Mouse (Mus musculus) limb, embryonic 11.5 days (tissue): ENCODE results near the gene Ralgps2. TPM values are rescaled to one million over a fixed set of nuclear protein-coding genes. Genes with fewer than 3 reads are reported as not detected.
A peak's percentile ranks its signal among the peaks of the same experiment; 100 is the strongest.

ENCODE experiments used
- ATAC-seq: fragments of 200-750 bp; cut with Nextera tagmentation; 2 replicates; pipeline ENCODE4 v1.8.0; 2017; ENCODE audit warnings: low read depth; ENCODE audit not compliant: insufficient number of reproducible peaks, low FRiP score, low TSS enrichment
- DNase-seq: peaks from one replicate; pipeline ENCODE4 v3.0.0-alpha.2; 2015; ENCODE audit warnings: low spot score
- H3K27ac ChIP-seq: fragments of 300-500 bp; sonication (generic); replicated peaks from 2 replicates; pipeline ENCODE4 v1.5.1; 2014; ENCODE audit warnings: low read depth, mild to moderate bottlenecking, low read length
- H3K27me3 ChIP-seq: fragments of 300-500 bp; sonication (generic); 2 replicates; pipeline ENCODE4 v1.6.1; 2014; ENCODE audit warnings: mild to moderate bottlenecking, low read length, mixed read lengths; ENCODE audit not compliant: control insufficient read depth, insufficient read depth
- H3K36me3 ChIP-seq: fragments of 300-500 bp; sonication (generic); 2 replicates; pipeline ENCODE4 v1.6.1; 2014; ENCODE audit warnings: mild to moderate bottlenecking, low read length, moderate library complexity, mixed read lengths; ENCODE audit not compliant: control insufficient read depth, insufficient read depth
- H3K4me1 ChIP-seq: fragments of 300-500 bp; sonication (generic); 2 replicates; pipeline ENCODE4 v1.6.1; 2014; ENCODE audit warnings: low read length, mixed read lengths; ENCODE audit not compliant: control insufficient read depth, insufficient read depth
- H3K4me2 ChIP-seq: fragments of 300-500 bp; sonication (generic); 2 replicates; pipeline ENCODE4 v1.6.1; 2014; ENCODE audit warnings: low read depth, mild to moderate bottlenecking, moderate library complexity; ENCODE audit not compliant: severe bottlenecking
- H3K4me3 ChIP-seq: fragments of 300-500 bp; sonication (generic); 2 replicates; pipeline ENCODE4 v1.5.1; 2014; ENCODE audit warnings: low read depth, low read length
- H3K9ac ChIP-seq: fragments of 300-500 bp; sonication (generic); 2 replicates; pipeline ENCODE4 v1.6.1; 2014; ENCODE audit warnings: mild to moderate bottlenecking, low read length
- H3K9me3 ChIP-seq: fragments of 300-500 bp; sonication (generic); 2 replicates; pipeline ENCODE4 v1.6.1; 2016; ENCODE audit warnings: low read length; ENCODE audit not compliant: control insufficient read depth
- WGBS: fragments of 180-500 bp; shearing (Covaris S2); extraction: QIAGEN DNeasy Blood & Tissue Kit; methylation state at CpG from one replicate; pipeline ENCODE4 v1.1.7; 2014; 5-methylcytosine and 5-hydroxymethylcytosine counted together
- polyA plus RNA-seq: library from polyadenylated mRNA; unstranded; fragments of >200 nt; fragmentation: Nextera tagmentation; extraction: Ambion mirVana; gene quantifications from 2 replicates; pipeline ENCODE4 v1.2.1, GENCODE M21; 2014

Ralgps2 gene
- polyA plus RNA-seq, 1 experiment from 2014 or later, result 87.0 TPM

- H3K4me2 ChIP-seq, result no peak overlapping the region
- no peak overlapping the region for H3K9ac ChIP-seq
- no peak for DNase-seq
- H3K27ac ChIP-seq, result no peak overlapping the region
- H3K4me3 ChIP-seq, result no peak overlapping the region
- H3K9me3 ChIP-seq, result no peaks in the 10 kb centered on the region
- H3K36me3 ChIP-seq, result no peaks in the 10 kb centered on the region
- ATAC-seq, result no peak
- WGBS, result 44% methylated on average over 8 of the region's 8 CpGs
- H3K4me1 ChIP-seq, result peaks cover 10% of the 10 kb centered on the region
- H3K27me3 ChIP-seq, result no peaks in the 10 kb centered on the region
Observed at GRCm38 (mm10) chr1:156961481-156962265, 22.2 kb upstream of the Ralgps2 start.

- H3K9me3 ChIP-seq, result no peaks in the 10 kb centered on the region
- H3K4me3 ChIP-seq, result no peak overlapping the region
- H3K9ac ChIP-seq, result no peak overlapping the region
- H3K36me3 ChIP-seq, result no peaks in the 10 kb centered on the region
- ATAC-seq (no peak), DNase-seq (no peak)
- 77% methylated on average over 5 of the region's 5 CpGs for WGBS
- H3K27ac ChIP-seq, result no peak overlapping the region
- no peaks in the 10 kb centered on the region for H3K27me3 ChIP-seq
- no peak overlapping the region for H3K4me2 ChIP-seq
- H3K4me1 ChIP-seq, result peaks cover under 1% of the 10 kb centered on the region; the same call in 1 of the 2 replicates
Observed at GRCm38 (mm10) chr1:156959004-156959403, 19.6 kb upstream of the Ralgps2 start.

GRCm38 (mm10) chr1:156957360-156957759 is 17.9 kb upstream of the Ralgps2 start:
- Histone ChIP-seq H3K27me3 (no peaks in the 10 kb centered on the region), H3K4me3 (no peak overlapping the region), H3K27ac (no peak overlapping the region), H3K4me2 (no peak overlapping the region), H3K9me3 (no peaks in the 10 kb centered on the region), H3K36me3 (no peaks in the 10 kb centered on the region), H3K9ac (no peak overlapping the region), H3K4me1 (no peaks in the 10 kb centered on the region)
- ATAC-seq, result no peak
- 84% methylated on average over 3 of the region's 3 CpGs for WGBS
- DNase-seq, result no peak

GRCm38 (mm10) chr1:156955926-156956760 is 16.7 kb upstream of the Ralgps2 start:
- no peak overlapping the region for H3K27ac ChIP-seq
- no peak for DNase-seq

DNA sequence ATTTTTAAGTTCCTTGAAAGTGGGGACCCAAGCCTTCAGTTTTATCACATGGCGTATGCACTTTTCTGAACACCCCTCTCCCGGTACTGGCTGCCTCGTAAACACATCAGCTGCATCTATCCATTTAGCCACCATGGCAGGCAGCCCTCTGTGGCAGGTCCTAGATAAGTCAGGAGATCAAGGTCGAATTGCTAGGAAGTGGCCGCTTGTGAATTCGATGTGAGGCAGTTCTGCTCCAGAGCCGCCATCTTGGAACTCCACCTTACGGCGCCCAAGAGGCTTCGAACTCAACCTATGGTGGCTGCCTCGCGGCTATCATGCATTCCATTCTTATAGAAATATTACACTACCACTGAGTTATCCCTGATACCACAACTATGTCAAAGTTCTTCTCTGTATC is 14.8 kb upstream of the Ralgps2 start:
- Histone ChIP-seq H3K36me3 (no peaks in the 10 kb centered on the region), H3K27me3 (no peaks in the 10 kb centered on the region), H3K4me3 (no peak overlapping the region), H3K4me2 (no peak overlapping the region), H3K9me3 (no peaks in the 10 kb centered on the region), H3K4me1 (no peaks in the 10 kb centered on the region), H3K9ac (no peak overlapping the region), H3K27ac (no peak overlapping the region)
- ATAC-seq (no peak), DNase-seq (no peak)
- WGBS, result 93% methylated on average over 12 of the region's 12 CpGs

More at GRCm38 (mm10) chr1:156955926-156956760, 16.7 kb upstream of the Ralgps2 start:
- H3K27me3 ChIP-seq, result no peaks in the 10 kb centered on the region
- no peak overlapping the region for H3K4me2 ChIP-seq
- ATAC-seq, result no peak
- no peaks in the 10 kb centered on the region for H3K9me3 ChIP-seq
- no peak overlapping the region for H3K4me3 ChIP-seq
- H3K4me1 ChIP-seq, result no peaks in the 10 kb centered on the region
- H3K36me3 ChIP-seq, result no peaks in the 10 kb centered on the region
- 62% methylated on average over 17 of the region's 17 CpGs for WGBS
- no peak overlapping the region for H3K9ac ChIP-seq

DNA sequence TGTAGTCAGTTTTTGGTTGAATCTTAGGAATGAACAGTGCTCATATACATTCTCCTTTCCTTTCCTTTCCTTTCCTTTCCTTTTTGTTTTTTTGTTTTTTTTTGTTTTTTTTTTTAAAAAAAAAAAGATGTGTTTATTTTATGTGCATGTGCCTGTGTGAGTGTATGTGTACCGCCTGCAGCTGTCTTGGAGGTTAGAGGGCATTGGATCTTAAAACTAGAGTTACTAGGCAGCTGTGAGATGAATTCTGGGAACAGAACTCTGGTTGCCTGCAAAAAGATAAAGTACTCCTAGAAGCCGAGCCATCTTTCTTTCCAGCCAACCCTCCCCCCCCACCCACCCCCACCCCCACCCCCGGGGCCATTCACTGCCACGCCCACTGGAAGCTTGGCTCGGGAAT is 10.9 kb upstream of the Ralgps2 start:
- Histone ChIP-seq H3K27me3 (no peaks in the 10 kb centered on the region), H3K36me3 (no peaks in the 10 kb centered on the region), H3K4me1 (no peaks in the 10 kb centered on the region), H3K9me3 (no peaks in the 10 kb centered on the region), H3K4me3 (no peak overlapping the region), H3K9ac (no peak overlapping the region), H3K4me2 (no peak overlapping the region), H3K27ac (no peak overlapping the region)
- 56% methylated on average over 5 of the region's 5 CpGs for whole genome bisulfite sequencing
- DNase-seq, result no peak
- ATAC-seq, result no peak

- Histone ChIP-seq H3K4me1 (peaks cover 10% of the 10 kb centered on the region), H3K9ac (no peak overlapping the region), H3K36me3 (no peaks in the 10 kb centered on the region), H3K9me3 (no peaks in the 10 kb centered on the region), H3K4me3 (no peak overlapping the region), H3K4me2 (no peak overlapping the region), H3K27ac (no peak overlapping the region), H3K27me3 (no peaks in the 10 kb centered on the region)
- 32% methylated on average over 7 of the region's 7 CpGs for WGBS
- ATAC-seq (no peak), DNase-seq (no peak)
Observed at GRCm38 (mm10) chr1:156940584-156940983, 1.2 kb upstream of the Ralgps2 start.

GRCm38 (mm10) chr1:156940142-156940522 is 706 bp upstream of the Ralgps2 start:
- Histone ChIP-seq H3K36me3 (no peaks in the 10 kb centered on the region), H3K27me3 (no peaks in the 10 kb centered on the region), H3K9ac (peak overlapping the region; percentile 89), H3K4me1 (peaks cover 10% of the 10 kb centered on the region), H3K27ac (no peak overlapping the region; the same call in 1 of the 2 replicates), H3K9me3 (no peaks in the 10 kb centered on the region), H3K4me3 (peak overlapping the region; percentile 78), H3K4me2 (peak overlapping the region; percentile 88)
- DNase-seq (peak; percentile 34), ATAC-seq (0 out of 2 replicates have a peak, but pooled peaks have one; percentile 1)
- WGBS, result 1% methylated on average over 8 of the region's 8 CpGs
